Mouse (Mus musculus) spleen, embryonic (tissue): ENCODE results near the gene Ndufb7.
"Not testable (repeated sequence)": the region's sequence is repeated elsewhere in the genome, so short reads cannot be mapped to it uniquely, and the experiment has no call there.

Experiments
- CTCF ChIA-PET: fragments of 350-600 bp; sonication (Branson Sonifier 250); formaldehyde crosslinking; loops from one replicate; lab custom pipeline; 2022; lab: Charles Lee

Gene Ndufb7

GRCm38 (mm10) chr8:83566469-83567395 is at the start of gene Ndufb7:
TSS of gene Ndufb7 (plus strand) at chr8:83566671.
- CTCF ChIA-PET, result interaction anchor here (0.6 kb wide), 1 partner anchor 15 kb away, joined by 3 read pairs; no protein-coding TSS in a partner anchor

GRCm38 (mm10) chr8:83520432-83520831 is 46.0 kb upstream of the Ndufb7 start:
- CTCF ChIA-PET, result interaction anchor here (0.6 kb wide), 1 partner anchor 31 kb away, joined by 8 read pairs; no protein-coding TSS in a partner anchor

- CTCF ChIA-PET, result not testable (repeated sequence)
These were observed 45.6 kb upstream of the Ndufb7 start for GRCm38 (mm10) chr8:83520907-83521306.

GRCm38 (mm10) chr8:83521310-83521709 is 45.2 kb upstream of the Ndufb7 start:
- CTCF ChIA-PET, result no interaction called here

- CTCF ChIA-PET, result no interaction called here
These were observed 31.7 kb upstream of the Ndufb7 start for GRCm38 (mm10) chr8:83534802-83535201.

GRCm38 (mm10) chr8:83535736-83536135 is 30.7 kb upstream of the Ndufb7 start, which contains the start of gene Olfr370:
TSS of gene Olfr370 (plus strand) at chr8:83535780.
- CTCF ChIA-PET, result no interaction called here

- CTCF ChIA-PET, result no interaction called here
These were observed 3.8 kb upstream of the Ndufb7 start for GRCm38 (mm10) chr8:83562669-83563068.

GRCm38 (mm10) chr8:83563246-83563645 is 3.2 kb upstream of the Ndufb7 start:
- CTCF ChIA-PET, result no interaction called here

- CTCF ChIA-PET, result no interaction called here
These were observed 618 bp upstream of the Ndufb7 start for GRCm38 (mm10) chr8:83565731-83566375.

GRCm38 (mm10) chr8:83567668-83568067 is 1.2 kb downstream of the Ndufb7 start:
- CTCF ChIA-PET, result no interaction called here

- CTCF ChIA-PET, result no interaction called here
These were observed 1.7 kb downstream of the Ndufb7 start for GRCm38 (mm10) chr8:83568128-83568527.

- CTCF ChIA-PET, result no interaction called here
These were observed 2.3 kb downstream of the Ndufb7 start for GRCm38 (mm10) chr8:83568755-83569154.

GRCm38 (mm10) chr8:83569165-83569564 is 2.7 kb downstream of the Ndufb7 start:
- CTCF ChIA-PET, result interaction anchor here (0.7 kb wide), 1 partner anchor 43 kb away, joined by 3 read pairs; no protein-coding TSS in a partner anchor

GRCm38 (mm10) chr8:83570272-83571000 is 4.0 kb downstream of the Ndufb7 start:
- CTCF ChIA-PET, result interaction anchor here (0.8 kb wide), 1 partner anchor 24 kb away, joined by 3 read pairs; no protein-coding TSS in a partner anchor

- CTCF ChIA-PET, result not testable (repeated sequence)
These were observed 4.5 kb downstream of the Ndufb7 start for GRCm38 (mm10) chr8:83571001-83571340.

GRCm38 (mm10) chr8:83571791-83572190 is 5.3 kb downstream of the Ndufb7 start:
- CTCF ChIA-PET, result interaction anchor here (0.7 kb wide), 1 partner anchor 34 kb away, joined by 3 read pairs; no protein-coding TSS in a partner anchor

GRCm38 (mm10) chr8:83572246-83572812 is 5.9 kb downstream of the Ndufb7 start:
- CTCF ChIA-PET, result interaction anchor here (0.7 kb wide), 1 partner anchor 34 kb away, joined by 3 read pairs; no protein-coding TSS in a partner anchor

- CTCF ChIA-PET, result no interaction called here
These were observed 6.8 kb downstream of the Ndufb7 start for GRCm38 (mm10) chr8:83573140-83573875.

- CTCF ChIA-PET, result no interaction called here
These were observed 8.3 kb downstream of the Ndufb7 start for GRCm38 (mm10) chr8:83574631-83575315.
